ENCODE assay signal across 11 mouse cellular contexts in genomic region chr10:24458667-24459066, GRCm38 (mm10).
A peak's percentile ranks its signal among the peaks of the same experiment; 100 is the strongest.
DNase-seq lines count a peak whose midpoint lies in the region; ATAC-seq and TF ChIP-seq lines count a peak whose summit lies in the region.
"Had no signal": no experiment of that assay in that cellular context is flagged by ENCODE, and none has a peak within 500 bp of the region (broad histone marks: within the 10 kb centered on the region; RNA-seq: fewer than 3 reads in every experiment).

No protein-coding gene starts in this region.

- no peaks in the 10 kb centered on the region for H3K9me3 ChIP-seq in lung, embryonic 16.5 days (ENCODE audit: control insufficient read depth, low read length)
- no peaks in the 10 kb centered on the region; the same call in 1 of the 2 replicates for H3K9me3 ChIP-seq in stomach, embryonic 16.5 days (replicated peaks; ENCODE audit: control insufficient read depth, low read length)
- H3K9me3 ChIP-seq: midbrain, embryonic 15.5 days had no signal

- TF ChIP-seq CTCF in layer of hippocampus, adult 2 months (conservative IDR thresholded peaks at IDR 0.05), result no peak

- H3K4me2 ChIP-seq in lung, embryonic 16.5 days (ENCODE audit: low read depth, low read length), result no peak overlapping the region
- H3K4me2 ChIP-seq in stomach, embryonic 16.5 days (ENCODE audit: low read depth, low read length), result no peak overlapping the region
- H3K4me2 ChIP-seq: midbrain, embryonic 15.5 days had no signal

- no peak overlapping the region for H3K4me3 ChIP-seq in lung, embryonic 16.5 days (ENCODE audit: low read length)
- no peak overlapping the region for H3K4me3 ChIP-seq in stomach, embryonic 16.5 days (replicated peaks; ENCODE audit: low read length)
- no peak overlapping the region for H3K4me3 ChIP-seq in layer of hippocampus, adult 2 months
- H3K4me3 ChIP-seq: erythroblast, embryonic 14.5 days; midbrain, embryonic 15.5 days had no signal

- no peaks in the 10 kb centered on the region for H3K36me3 ChIP-seq in lung, embryonic 16.5 days (ENCODE audit: control insufficient read depth, insufficient read depth, low read length)
- H3K36me3 ChIP-seq in stomach, embryonic 16.5 days (ENCODE audit: control insufficient read depth, insufficient read depth, low read length), result no peaks in the 10 kb centered on the region
- H3K36me3 ChIP-seq: midbrain, embryonic 15.5 days had no signal

- peak; percentile 84; the same call in 1 of the 2 replicates for ATAC-seq in lung, embryonic 16.5 days (ENCODE audit: low read depth)
- ATAC-seq in stomach, embryonic 16.5 days (ENCODE audit: insufficient read depth, low FRiP score), result peak; percentile 91
- ATAC-seq: midbrain, embryonic 15.5 days had no signal

- H3K9ac ChIP-seq in lung, embryonic 16.5 days (ENCODE audit: low read length), result no peak overlapping the region
- H3K9ac ChIP-seq in stomach, embryonic 16.5 days (ENCODE audit: low read length), result no peak overlapping the region
- H3K9ac ChIP-seq: liver, embryonic 14.5 days; midbrain, embryonic 15.5 days had no signal

- DNase-seq in adrenal gland, adult (ENCODE audit: inconsistent age in 2 of 2, low spot score in 1 of 2), result peak; percentile 7 to 64
- no peak for DNase-seq in adrenal gland, adult 18-20 months (ENCODE audit: low spot score in 2 of 2)
- DNase-seq in lung, postnatal 10 days, result no peak
- peak; percentile 42 for DNase-seq in induced T-regulatory cell, adult 2 months (ENCODE audit: low read depth)
- no peak for DNase-seq in layer of hippocampus, adult 2 months (ENCODE audit: low spot score in 2 of 2)
- DNase-seq in ovary, adult 18-20 months (ENCODE audit: low spot score), result no peak

- WGBS in lung, embryonic 16.5 days, result 42% methylated on average over 2 of the region's 2 CpGs
- WGBS in stomach, embryonic 16.5 days, result 23% methylated on average over 2 of the region's 2 CpGs

- H3K4me1 ChIP-seq in lung, embryonic 16.5 days (replicated peaks; ENCODE audit: control insufficient read depth, insufficient read depth, low read length), result peaks cover 4% of the 10 kb centered on the region; the same call in 1 of the 2 replicates
- 0 out of 2 replicates have a peak, but pooled peaks cover 6% of the 10 kb centered on the region for H3K4me1 ChIP-seq in stomach, embryonic 16.5 days (ENCODE audit: control insufficient read depth, insufficient read depth, low read length)
- H3K4me1 ChIP-seq: midbrain, embryonic 15.5 days had no signal

- no peaks in the 10 kb centered on the region for H3K27me3 ChIP-seq in lung, embryonic 16.5 days (ENCODE audit: control insufficient read depth, insufficient read depth, low read depth, low read length)
- no peaks in the 10 kb centered on the region for H3K27me3 ChIP-seq in stomach, embryonic 16.5 days (ENCODE audit: control insufficient read depth, insufficient read depth, low read length)
- H3K27me3 ChIP-seq: midbrain, embryonic 15.5 days had no signal

- peak overlapping the region; percentile 59 for H3K27ac ChIP-seq in lung, embryonic 16.5 days (ENCODE audit: low read length)
- peak overlapping the region; percentile 69 for H3K27ac ChIP-seq in stomach, embryonic 16.5 days (ENCODE audit: low read length)
- no peak overlapping the region for H3K27ac ChIP-seq in layer of hippocampus, adult 2 months
- H3K27ac ChIP-seq: liver, embryonic 14.5 days; midbrain, embryonic 15.5 days had no signal

Comparison
In these comparisons a context has a peak if more than half of its experiments do, and no peak if none do; other contexts are left out.
1. DNase-seq: peak in adrenal gland, adult (2 of 2) and induced T-regulatory cell, adult 2 months (single experiment); none in adrenal gland, adult 18-20 months (0 of 2), lung, postnatal 10 days (single experiment), layer of hippocampus, adult 2 months (0 of 2) and ovary, adult 18-20 months (single experiment).